Mouse (Mus musculus): Measurements from ENCODE around the gene Dynlt1b.
"Not testable (repeated sequence)": the region's sequence is repeated elsewhere in the genome, so short reads cannot be mapped to it uniquely, and the experiment has no call there.

DNA sequence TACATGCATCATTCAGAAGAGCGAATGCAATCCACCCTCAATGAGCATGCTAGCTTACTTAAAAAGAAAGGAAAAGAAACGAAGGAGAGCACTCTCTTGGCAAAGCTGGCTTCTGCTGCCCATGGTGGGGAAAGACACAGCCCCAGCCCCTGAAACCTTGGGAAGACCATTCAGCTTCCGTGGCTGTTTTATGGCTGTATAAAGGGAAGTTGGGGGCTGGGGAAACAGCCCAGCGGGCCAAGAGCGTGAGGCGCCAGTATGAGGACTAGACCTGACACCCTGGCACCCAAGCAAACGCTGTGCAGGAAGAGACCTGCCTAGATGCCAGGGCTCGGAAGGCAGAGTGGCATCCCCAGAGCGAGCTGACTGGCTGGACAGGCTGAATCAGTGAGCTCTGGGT lies 35.8 kb downstream of the Dynlt1b start:
- not testable (repeated sequence) for TF ChIP-seq CTCF (IDR thresholded peaks at IDR 0.05; ENCODE audit: low read depth, low read length); POLR2A (IDR thresholded peaks at IDR 0.05; ENCODE audit: extremely low read depth, insufficient read depth, low read length)
